Mouse (Mus musculus): Measurements from ENCODE around the gene Retreg1. TPM values are rescaled to one million over a fixed set of nuclear protein-coding genes. Genes with fewer than 3 reads are reported as not detected.

Gene Retreg1
- polyA plus RNA-seq (2012; rRNA removed): 4.1 and 5.0 TPM in 2 replicates

- DNase-seq (ENCODE audit: low read depth, low spot score): no peak
- WGBS: under 1% methylated on average over 72 of the region's 72 CpGs
Observed at GRCm38 (mm10) chr15:25843086-25843991, at the start of gene Retreg1. Gene Retreg1 (plus strand): TSS chr15:25843180.

GRCm38 (mm10) chr15:25794123-25794522 lies 48.9 kb upstream of the Retreg1 start:
- DNase-seq (ENCODE audit: low read depth, low spot score): no peak
- 80% methylated on average over 8 of the region's 8 CpGs for WGBS

GRCm38 (mm10) chr15:25795496-25795895 lies 47.5 kb upstream of the Retreg1 start:
- WGBS: 95% methylated on average over 9 of the region's 9 CpGs
- no peak for DNase-seq (ENCODE audit: low read depth, low spot score)

GRCm38 (mm10) chr15:25796353-25796752 lies 46.6 kb upstream of the Retreg1 start:
- 60% methylated on average over 3 of the region's 3 CpGs for WGBS
- DNase-seq (ENCODE audit: low read depth, low spot score): no peak

GRCm38 (mm10) chr15:25797179-25797578 lies 45.8 kb upstream of the Retreg1 start:
- DNase-seq (ENCODE audit: low read depth, low spot score): no peak
- 91% methylated on average over 8 of the region's 8 CpGs for WGBS

GRCm38 (mm10) chr15:25797888-25798287 lies 45.1 kb upstream of the Retreg1 start:
- no peak for DNase-seq (ENCODE audit: low read depth, low spot score)
- WGBS: 87% methylated on average over 1 of the region's 1 CpGs

- DNase-seq (ENCODE audit: low read depth, low spot score): no peak
- 84% methylated on average over 5 of the region's 5 CpGs for WGBS
Observed at GRCm38 (mm10) chr15:25801726-25802125, 41.3 kb upstream of the Retreg1 start.

- 78% methylated on average over 8 of the region's 8 CpGs for WGBS
- no peak for DNase-seq (ENCODE audit: low read depth, low spot score)
Observed at GRCm38 (mm10) chr15:25802194-25802593, 40.8 kb upstream of the Retreg1 start.

GRCm38 (mm10) chr15:25803111-25803510 lies 39.9 kb upstream of the Retreg1 start:
- no peak for DNase-seq (ENCODE audit: low read depth, low spot score)
- 89% methylated on average over 15 of the region's 15 CpGs for WGBS

GRCm38 (mm10) chr15:25805336-25806110 lies 37.5 kb upstream of the Retreg1 start:
- DNase-seq (ENCODE audit: low read depth, low spot score): no peak
- WGBS: 65% methylated on average over 21 of the region's 21 CpGs

GRCm38 (mm10) chr15:25806363-25806762 lies 36.6 kb upstream of the Retreg1 start:
- 49% methylated on average over 17 of the region's 17 CpGs for WGBS
- no peak for DNase-seq (ENCODE audit: low read depth, low spot score)

GRCm38 (mm10) chr15:25806878-25807277 lies 36.1 kb upstream of the Retreg1 start:
- DNase-seq (ENCODE audit: low read depth, low spot score): no peak
- WGBS: 32% methylated on average over 9 of the region's 9 CpGs

- 48% methylated on average over 20 of the region's 20 CpGs for WGBS
- no peak for DNase-seq (ENCODE audit: low read depth, low spot score)
Observed at GRCm38 (mm10) chr15:25808677-25809460, 34.1 kb upstream of the Retreg1 start.

- no peak for DNase-seq (ENCODE audit: low read depth, low spot score)
- 23% methylated on average over 6 of the region's 6 CpGs for WGBS
Observed at GRCm38 (mm10) chr15:25809669-25810068, 33.3 kb upstream of the Retreg1 start.

- no peak for DNase-seq (ENCODE audit: low read depth, low spot score)
- WGBS: 73% methylated on average over 11 of the region's 11 CpGs
Observed at GRCm38 (mm10) chr15:25811834-25812250, 31.1 kb upstream of the Retreg1 start.

- no peak for DNase-seq (ENCODE audit: low read depth, low spot score)
- WGBS: 69% methylated on average over 12 of the region's 12 CpGs
Observed at GRCm38 (mm10) chr15:25812479-25812878, 30.5 kb upstream of the Retreg1 start.

GRCm38 (mm10) chr15:25814535-25814934 lies 28.4 kb upstream of the Retreg1 start:
- DNase-seq (ENCODE audit: low read depth, low spot score): no peak
- 31% methylated on average over 3 of the region's 3 CpGs for WGBS

GRCm38 (mm10) chr15:25817191-25817590 lies 25.8 kb upstream of the Retreg1 start:
- DNase-seq (ENCODE audit: low read depth, low spot score): no peak
- WGBS: 76% methylated on average over 2 of the region's 2 CpGs

GRCm38 (mm10) chr15:25821981-25822380 lies 21.0 kb upstream of the Retreg1 start:
- no peak for DNase-seq (ENCODE audit: low read depth, low spot score)

- no peak for DNase-seq (ENCODE audit: low read depth, low spot score)
- WGBS: 61% methylated on average over 3 of the region's 3 CpGs
Observed at GRCm38 (mm10) chr15:25822656-25823055, 20.3 kb upstream of the Retreg1 start.
